Mouse (Mus musculus) forebrain, embryonic 12.5 days (tissue): Measurements from ENCODE around the gene Larp4b. TPM values are rescaled to one million over a fixed set of nuclear protein-coding genes. Genes with fewer than 3 reads are reported as not detected.

Source experiments
- polyA plus RNA-seq: library from polyadenylated mRNA; unstranded; fragments of >200 nt; fragmentation: Nextera tagmentation; extraction: Ambion mirVana; gene quantifications from 2 replicates; pipeline ENCODE4 v1.2.1, GENCODE M21; 2016

Gene Larp4b
- polyA plus RNA-seq, 1 experiment from 2014 or later = 45.2 TPM

Other genes with a start within 250 kb of the Larp4b start
- gene Wdr37, start 222.0 kb upstream of the Larp4b start, polyA plus RNA-seq = 51.8 and 56.7 TPM in 2 replicates
- 143 and 153 TPM in 2 replicates for gene Idi1, start 208.4 kb upstream of the Larp4b start, polyA plus RNA-seq
- not detected in 2 replicates for gene Gm9745, start 145.7 kb upstream of the Larp4b start, polyA plus RNA-seq
- not detected in 2 replicates for gene Idi2, start 141.0 kb upstream of the Larp4b start, polyA plus RNA-seq
- 88.1 and 96.2 TPM in 2 replicates for gene Gtpbp4, start 97.8 kb upstream of the Larp4b start, polyA plus RNA-seq
- gene Dip2c, start 182.6 kb downstream of the Larp4b start, polyA plus RNA-seq = 10.4 and 10.5 TPM in 2 replicates